Mouse (Mus musculus): ENCODE measurements at regions not wholly inside any gene's neighbourhood (a gene's known extent, or its start where the extent isn't known, plus 50 kb on each side); places are given as distances from the start of the nearest gene placed in this dataset.

- DNase-seq = no peak
- H3K27ac ChIP-seq = no peak overlapping the region
- intact Hi-C loops (cut with DNase I) = loop anchor here (1.0 kb wide), 1 partner anchor 160 kb away; no protein-coding TSS in a partner anchor
- H3K4me3 ChIP-seq = no peak overlapping the region
- peak; percentile 69 for TF ChIP-seq CTCF (IDR thresholded peaks at IDR 0.05)
These were observed 113.4 kb upstream of the Cpm start for GRCm38 (mm10) chr10:117515777-117516501.

GRCm38 (mm10) chr10:117515039-117515438 is 114.3 kb upstream of the Cpm start:
- no peak overlapping the region for H3K4me3 ChIP-seq
- no peak for DNase-seq
- TF ChIP-seq CTCF (IDR thresholded peaks at IDR 0.05) = no peak
- H3K27ac ChIP-seq = no peak overlapping the region
- intact Hi-C loops (cut with DNase I) = loop anchor here (1.0 kb wide), 1 partner anchor 161 kb away; no protein-coding TSS in a partner anchor

- H3K27ac ChIP-seq = no peak overlapping the region
- TF ChIP-seq CTCF (IDR thresholded peaks at IDR 0.05) = no peak
- H3K4me3 ChIP-seq = no peak overlapping the region
- intact Hi-C loops (cut with DNase I) = no loop called here
- DNase-seq = no peak
These were observed 115.3 kb upstream of the Cpm start for GRCm38 (mm10) chr10:117513925-117514546.

GRCm38 (mm10) chr10:117512424-117513257 is 116.7 kb upstream of the Cpm start:
- no peak overlapping the region for H3K27ac ChIP-seq
- no peak overlapping the region for H3K4me3 ChIP-seq
- TF ChIP-seq CTCF (IDR thresholded peaks at IDR 0.05) = no peak
- intact Hi-C loops (cut with DNase I) = no loop called here
- no peak for DNase-seq

GRCm38 (mm10) chr10:117511483-117512406 is 117.6 kb upstream of the Cpm start:
- no peak for DNase-seq
- no peak for TF ChIP-seq CTCF (IDR thresholded peaks at IDR 0.05)
- no peak overlapping the region for H3K4me3 ChIP-seq
- intact Hi-C loops (cut with DNase I) = no loop called here
- H3K27ac ChIP-seq = no peak overlapping the region

GRCm38 (mm10) chr10:117510529-117511482 is 118.5 kb upstream of the Cpm start:
- intact Hi-C loops (cut with DNase I) = no loop called here
- H3K27ac ChIP-seq = no peak overlapping the region
- TF ChIP-seq CTCF (IDR thresholded peaks at IDR 0.05) = no peak
- H3K4me3 ChIP-seq = no peak overlapping the region
- DNase-seq = no peak

- Histone ChIP-seq H3K4me3 (no peak overlapping the region), H3K27ac (no peak overlapping the region)
- DNase-seq = no peak
- TF ChIP-seq CTCF (IDR thresholded peaks at IDR 0.05) = no peak
- intact Hi-C loops (cut with DNase I) = no loop called here
These were observed 119.1 kb upstream of the Cpm start for GRCm38 (mm10) chr10:117510224-117510486.

GRCm38 (mm10) chr10:117509431-117510223 is 119.7 kb upstream of the Cpm start:
- intact Hi-C loops (cut with DNase I) = no loop called here
- no peak for DNase-seq
- no peak overlapping the region for H3K4me3 ChIP-seq
- no peak overlapping the region for H3K27ac ChIP-seq
- TF ChIP-seq CTCF (IDR thresholded peaks at IDR 0.05) = no peak

- H3K27ac ChIP-seq = no peak overlapping the region
- TF ChIP-seq CTCF (IDR thresholded peaks at IDR 0.05) = no peak
- intact Hi-C loops (cut with DNase I) = no loop called here
- no peak overlapping the region for H3K4me3 ChIP-seq
- no peak for DNase-seq
These were observed 122.9 kb upstream of the Cpm start for GRCm38 (mm10) chr10:117506252-117506992.

- DNase-seq = no peak
- intact Hi-C loops (cut with DNase I) = no loop called here
- no peak overlapping the region for H3K4me3 ChIP-seq
- no peak overlapping the region for H3K27ac ChIP-seq
- no peak for TF ChIP-seq CTCF (IDR thresholded peaks at IDR 0.05)
These were observed 123.8 kb upstream of the Cpm start for GRCm38 (mm10) chr10:117505529-117505928.

Measured in gastrocnemius, adult 2 months (tissue).